Mouse (Mus musculus) hindbrain, postnatal 0 days (tissue): Measurements from ENCODE around the gene Vps37b. TPM values are rescaled to one million over a fixed set of nuclear protein-coding genes. Genes with fewer than 3 reads are reported as not detected.

Source experiments
- ATAC-seq: fragments of 200-750 bp; cut with Nextera tagmentation; 2 replicates; pipeline ENCODE4 v1.8.0; 2017; ENCODE audit warnings: mild to moderate bottlenecking, moderate TSS enrichment, moderate library complexity
- DNase-seq: peaks from one replicate; pipeline ENCODE4 v3.0.0-alpha.2; 2015; ENCODE audit warnings: low spot score
- H3K27ac ChIP-seq: fragments of 300-500 bp; sonication (generic); 2 replicates; pipeline ENCODE4 v1.5.1; 2014; ENCODE audit warnings: mild to moderate bottlenecking
- H3K27me3 ChIP-seq: fragments of 300-500 bp; sonication (generic); 2 replicates; pipeline ENCODE4 v1.6.1; 2014; ENCODE audit warnings: low read length, mixed read lengths; ENCODE audit not compliant: insufficient read depth
- H3K36me3 ChIP-seq: fragments of 300-500 bp; sonication (generic); 2 replicates; pipeline ENCODE4 v1.6.1; 2014; ENCODE audit warnings: low read length, mixed read lengths; ENCODE audit not compliant: insufficient read depth
- H3K4me1 ChIP-seq: fragments of 300-500 bp; sonication (generic); 2 replicates; pipeline ENCODE4 v1.6.1; 2014; ENCODE audit warnings: antibody characterized with exemption, low read length, mixed read lengths; ENCODE audit not compliant: insufficient read depth
- H3K4me2 ChIP-seq: fragments of 300-500 bp; sonication (generic); 2 replicates; pipeline ENCODE4 v1.6.1; 2014; ENCODE audit warnings: low read depth, mild to moderate bottlenecking, low read length, moderate library complexity, mixed read lengths
- H3K4me3 ChIP-seq: fragments of 300-500 bp; sonication (generic); 2 replicates; pipeline ENCODE4 v1.5.1; 2014; ENCODE audit warnings: low read length
- H3K9ac ChIP-seq: fragments of 300-500 bp; sonication (generic); replicated peaks from 2 replicates; pipeline ENCODE4 v1.6.1; 2014; ENCODE audit warnings: mild to moderate bottlenecking, low read length, moderate library complexity, mixed read lengths
- H3K9me3 ChIP-seq: fragments of 300-500 bp; sonication (generic); 2 replicates; pipeline ENCODE4 v1.6.1; 2016; ENCODE audit warnings: low read length, mixed read lengths
- CTCF ChIP-seq: IDR thresholded peaks from 2 replicates; pipeline ENCODE4 v1.5.1; 2016; ENCODE audit warnings: antibody characterized with exemption, control low read depth, low read depth
- WGBS: fragments of 180-500 bp; shearing (Covaris S2); extraction: QIAGEN DNeasy Blood & Tissue Kit; methylation state at CpG from one replicate; pipeline ENCODE4 v1.1.7; 2014; 5-methylcytosine and 5-hydroxymethylcytosine counted together
- polyA plus RNA-seq: library from polyadenylated mRNA; unstranded; fragments of >200 nt; fragmentation: Nextera tagmentation; extraction: Ambion mirVana; gene quantifications from 2 replicates; pipeline ENCODE4 v1.2.1, GENCODE M21; 2015
- total RNA-seq: library from RNA; depleted of rRNA; stranded (reverse); fragments of >200 nt; gene quantifications from 2 replicates; pipeline ENCODE4 v1.2.3, GENCODE M21; 2014; rRNA removed

Vps37b gene
- total RNA-seq (104 and 110 TPM in 2 replicates), polyA plus RNA-seq (94.0 and 95.1 TPM in 2 replicates)

DNA sequence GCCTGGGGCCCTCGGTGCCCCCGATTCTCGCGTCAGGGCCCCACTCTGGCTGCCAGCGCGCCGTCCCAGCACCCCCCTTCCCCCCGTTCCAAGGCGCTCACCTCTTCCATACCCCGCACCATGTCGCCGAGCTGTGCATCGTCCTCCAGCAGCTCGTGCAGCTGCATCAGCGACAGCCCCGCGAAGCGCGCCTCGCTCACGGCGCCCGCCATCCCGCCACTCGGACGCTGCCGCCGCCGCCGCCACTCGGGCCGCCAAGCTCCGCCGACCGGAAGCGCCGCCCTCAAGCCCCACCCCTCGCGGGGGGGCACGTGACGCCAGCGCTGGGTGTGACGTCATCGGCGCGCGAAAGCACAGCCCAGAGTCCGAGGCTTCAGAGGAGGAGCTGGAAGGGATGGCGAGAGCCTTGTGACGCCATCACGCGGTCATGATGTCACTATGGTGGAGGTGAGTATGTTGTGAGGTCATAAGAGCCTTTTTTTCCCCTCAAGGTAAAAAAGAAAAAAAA is at the start of gene Vps37b:
TSS of gene Vps37b (minus strand) at position 270 of the 508 bp plus-strand sequence.
- TF ChIP-seq CTCF = no peak
- Histone ChIP-seq H3K27ac (peak within 1 kb of the TSS; percentile 95), H3K4me1 (peaks cover 20% of the 10 kb centered on the region), H3K4me2 (peak within 1 kb of the TSS; percentile 84), H3K4me3 (peak within 1 kb of the TSS; percentile 93), H3K27me3 (no peaks in the 10 kb centered on the region), H3K9me3 (no peaks in the 10 kb centered on the region), H3K9ac (peak within 1 kb of the TSS; percentile 94), H3K36me3 (no peaks in the 10 kb centered on the region)
- ATAC-seq (peak; percentile 85), DNase-seq (peak; percentile 97)
- WGBS = 1% methylated on average over 50 of the region's 52 CpGs

- H3K4me3 ChIP-seq = no peak overlapping the region
- ATAC-seq (no peak), DNase-seq (no peak)
- no peaks in the 10 kb centered on the region for H3K36me3 ChIP-seq
- TF ChIP-seq CTCF = no peak
- H3K4me2 ChIP-seq = no peak overlapping the region
- H3K27ac ChIP-seq = no peak overlapping the region
- 90% methylated on average over 17 of the region's 17 CpGs for WGBS
- no peaks in the 10 kb centered on the region for H3K9me3 ChIP-seq
- H3K9ac ChIP-seq = no peak overlapping the region
- H3K27me3 ChIP-seq = no peaks in the 10 kb centered on the region
- H3K4me1 ChIP-seq = peaks cover 7% of the 10 kb centered on the region; the same call in 1 of the 2 replicates
Measured at GRCm38 (mm10) chr5:124079880-124080279, 47.8 kb upstream of the Vps37b start.

DNA sequence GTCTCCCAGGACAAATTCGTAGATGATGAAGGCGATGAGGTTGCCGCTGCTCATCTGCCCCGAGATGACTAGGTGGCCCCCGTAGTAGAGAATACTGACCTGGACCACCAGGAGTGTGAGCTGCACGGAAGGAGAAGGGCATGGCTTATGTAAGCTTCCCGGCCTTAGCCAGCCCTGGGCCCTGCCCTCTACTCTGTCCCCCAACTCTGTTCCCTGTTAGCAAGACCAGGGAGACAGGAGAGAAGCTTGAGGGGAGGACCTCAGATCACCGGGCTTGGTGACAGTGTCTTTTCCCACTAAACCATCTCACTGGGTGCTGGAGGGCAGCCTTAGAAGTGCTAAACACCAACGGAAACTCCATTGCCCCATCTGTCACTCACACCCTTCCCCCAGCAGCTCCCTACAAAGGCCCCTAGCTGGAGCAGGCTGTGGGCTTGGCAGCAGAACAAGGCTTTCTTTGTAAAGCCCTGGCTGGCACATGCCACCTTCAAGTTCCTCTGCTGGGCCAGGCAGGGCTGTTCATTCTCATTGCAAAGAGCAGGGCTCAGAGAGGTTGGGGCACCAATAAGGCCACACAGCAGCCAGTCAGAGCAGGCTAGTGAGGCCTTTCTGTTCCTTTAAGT is 46.8 kb upstream of the Vps37b start:
- peak; percentile 94 for DNase-seq
- WGBS = 30% methylated on average over 9 of the region's 9 CpGs

DNA sequence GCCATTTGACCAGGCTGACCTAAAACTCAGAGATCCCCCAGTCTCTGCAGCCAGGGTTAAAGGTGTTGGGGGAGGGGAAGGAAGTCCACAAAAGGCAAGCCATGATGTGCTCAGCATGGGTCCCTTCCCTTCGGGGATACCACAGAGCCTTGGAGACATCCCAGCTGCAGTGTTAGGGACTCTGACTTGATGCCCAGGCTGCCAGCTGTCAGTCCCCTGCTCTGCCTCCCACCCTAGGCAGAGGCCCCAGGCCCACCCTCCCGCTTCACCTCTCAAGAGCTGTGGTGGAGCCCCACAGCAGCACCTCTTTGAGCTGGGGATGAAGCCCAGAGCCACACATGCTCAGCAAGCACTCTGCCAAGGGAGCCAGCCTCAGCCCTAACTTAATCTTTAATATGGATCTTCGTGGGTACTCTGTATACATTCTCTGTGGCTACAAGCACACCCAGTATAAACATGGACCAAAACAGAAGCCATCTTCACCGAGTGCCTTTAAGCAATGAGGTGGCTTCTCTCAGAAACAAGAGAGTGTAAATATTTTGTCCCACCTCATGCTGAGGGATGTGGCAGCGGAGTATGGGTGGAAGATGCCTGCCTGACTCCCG is 45.9 kb upstream of the Vps37b start:
- peaks cover 11% of the 10 kb centered on the region; the same call in 1 of the 2 replicates for H3K4me1 ChIP-seq
- peak overlapping the region; percentile 37; the same call in 1 of the 2 replicates for H3K9ac ChIP-seq
- no peaks in the 10 kb centered on the region for H3K27me3 ChIP-seq
- 50% methylated on average over 6 of the region's 6 CpGs for WGBS
- H3K36me3 ChIP-seq = no peaks in the 10 kb centered on the region; the same call in 1 of the 2 replicates
- no peak for TF ChIP-seq CTCF
- ATAC-seq (no peak), DNase-seq (no peak)
- peak overlapping the region; percentile 14 for H3K4me3 ChIP-seq
- peak overlapping the region; percentile 37 for H3K4me2 ChIP-seq
- no peaks in the 10 kb centered on the region for H3K9me3 ChIP-seq
- H3K27ac ChIP-seq = peak overlapping the region; percentile 77

More for the DNA sequence above, 46.8 kb upstream of the Vps37b start:
- Histone ChIP-seq H3K36me3 (no peaks in the 10 kb centered on the region), H3K9ac (peak overlapping the region; percentile 37; the same call in 1 of the 2 replicates), H3K4me1 (peaks cover 7% of the 10 kb centered on the region; the same call in 1 of the 2 replicates), H3K4me3 (peak overlapping the region; percentile 14), H3K27ac (peak overlapping the region; percentile 77), H3K9me3 (no peaks in the 10 kb centered on the region), H3K4me2 (peak overlapping the region; percentile 37), H3K27me3 (no peaks in the 10 kb centered on the region)
- ATAC-seq = peak; percentile 91
- TF ChIP-seq CTCF = no peak

DNA sequence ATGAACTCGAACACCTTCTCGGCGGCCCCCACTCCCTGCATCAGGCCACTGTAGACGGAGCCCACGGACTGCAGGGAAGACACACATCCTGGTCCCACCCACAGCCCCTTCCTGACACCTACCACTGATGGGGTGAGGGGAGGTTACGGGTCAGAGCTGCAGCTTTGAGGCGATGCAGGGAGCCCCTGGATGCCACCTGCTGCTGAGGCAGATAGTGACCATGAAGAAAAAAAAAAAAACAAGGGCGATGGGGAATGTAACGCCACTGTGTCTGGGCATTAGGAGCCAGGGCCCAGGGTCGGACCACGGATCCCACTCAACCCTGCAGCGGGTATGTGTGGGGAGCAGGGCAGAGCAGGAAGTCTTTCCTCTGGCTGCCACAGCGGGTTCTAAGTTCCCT is 45.2 kb upstream of the Vps37b start:
- peaks cover 11% of the 10 kb centered on the region; the same call in 1 of the 2 replicates for H3K4me1 ChIP-seq
- H3K4me2 ChIP-seq = 0 out of 2 replicates have a peak overlapping the region, but pooled peaks have one; percentile 29
- H3K9me3 ChIP-seq = no peaks in the 10 kb centered on the region
- ATAC-seq = no peak
- no peak for TF ChIP-seq CTCF
- H3K27me3 ChIP-seq = no peaks in the 10 kb centered on the region
- H3K4me3 ChIP-seq = no peak overlapping the region
- H3K9ac ChIP-seq = no peak overlapping the region
- no peak overlapping the region for H3K27ac ChIP-seq
- 75% methylated on average over 13 of the region's 13 CpGs for WGBS
- no peak for DNase-seq
- H3K36me3 ChIP-seq = no peaks in the 10 kb centered on the region; the same call in 1 of the 2 replicates

DNA sequence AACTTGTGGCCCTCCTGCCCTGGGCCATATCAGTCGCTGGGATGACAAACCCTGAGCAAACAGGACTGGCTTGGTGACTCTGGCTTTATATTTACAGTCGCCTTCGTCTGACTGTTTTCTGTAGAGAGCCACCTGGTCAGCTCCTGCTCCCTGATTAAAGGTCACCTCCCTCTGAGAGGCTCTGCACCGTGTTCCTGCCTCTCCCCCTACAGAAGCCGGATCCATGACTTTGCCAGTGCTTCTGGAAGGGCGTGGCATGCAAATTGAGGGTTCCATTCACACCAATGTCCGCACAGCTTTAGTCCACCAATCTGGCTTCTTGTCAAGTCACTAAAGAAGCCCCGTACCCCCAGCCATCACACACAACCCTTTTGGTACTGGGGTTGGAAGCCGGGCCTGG is 44.5 kb upstream of the Vps37b start:
- 50% methylated on average over 9 of the region's 9 CpGs for WGBS
- TF ChIP-seq CTCF = no peak
- DNase-seq = no peak

More for the DNA sequence above, 44.5 kb upstream of the Vps37b start:
- peaks cover 11% of the 10 kb centered on the region; the same call in 1 of the 2 replicates for H3K4me1 ChIP-seq
- H3K36me3 ChIP-seq = no peaks in the 10 kb centered on the region; the same call in 1 of the 2 replicates
- H3K4me2 ChIP-seq = no peak overlapping the region
- H3K4me3 ChIP-seq = no peak overlapping the region
- H3K9ac ChIP-seq = no peak overlapping the region
- no peaks in the 10 kb centered on the region for H3K9me3 ChIP-seq
- no peak overlapping the region for H3K27ac ChIP-seq
- H3K27me3 ChIP-seq = no peaks in the 10 kb centered on the region
- ATAC-seq = no peak
